Mouse (Mus musculus): ENCODE results near the gene Spata1.

The Spata1 gene

DNA sequence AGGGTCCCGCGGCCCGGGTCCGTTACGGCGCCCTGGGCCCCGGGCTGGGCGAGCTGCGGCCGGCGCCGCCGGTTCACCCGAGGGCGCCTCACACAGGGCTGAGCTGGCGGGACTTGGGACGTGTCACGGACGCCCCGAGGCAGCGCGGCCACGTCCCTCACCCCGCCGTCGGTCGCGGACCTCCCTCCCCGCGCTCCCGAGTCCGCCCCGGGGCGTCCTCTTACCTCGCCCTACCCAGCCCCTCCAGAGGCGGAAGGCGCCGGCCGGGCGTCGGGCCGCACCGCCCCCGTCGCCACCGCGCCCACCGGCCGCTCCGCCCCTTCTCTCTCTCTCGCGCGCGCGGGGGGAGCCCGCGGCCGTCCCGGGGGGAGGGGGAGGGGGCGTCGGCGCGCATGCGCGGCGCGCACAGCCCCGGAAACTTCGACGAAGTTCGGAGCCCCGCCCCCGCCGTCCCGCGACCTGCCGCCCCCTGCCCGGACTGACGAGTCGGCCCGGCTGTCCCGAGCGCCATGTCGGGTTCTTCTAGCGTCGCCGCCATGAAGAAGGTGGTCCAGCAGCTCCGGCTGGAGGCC, at the start of gene Spata1, which contains the start of gene Gng5:
Gene Spata1 (minus strand): TSS at position 323 of the 572 bp plus-strand sequence.
Gene Gng5 (plus strand): TSS at position 377 of the 572 bp plus-strand sequence.
- peak; percentile 89 for DNase-seq (ENCODE audit: low spot score)

DNA sequence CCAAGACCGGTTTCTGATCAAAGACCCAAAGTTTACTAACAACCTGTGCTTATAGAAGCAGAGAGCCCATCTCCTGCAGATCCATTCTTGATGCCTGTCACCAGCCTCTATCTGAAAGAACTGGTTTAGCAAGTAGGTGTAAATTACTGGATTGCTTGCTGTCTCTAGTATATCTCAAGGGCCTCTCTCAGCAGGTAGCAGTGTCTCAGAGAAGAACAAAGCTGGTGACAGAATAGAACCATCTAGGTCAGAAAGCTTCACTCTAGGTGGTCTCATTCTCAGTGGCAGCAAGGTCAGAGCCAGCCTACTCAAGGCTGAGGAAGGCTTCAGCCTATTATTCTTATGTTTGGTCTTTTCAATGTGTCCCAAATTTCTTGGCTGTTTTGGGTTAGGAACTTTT, 44.1 kb upstream of the Spata1 start:
- no peak for DNase-seq (ENCODE audit: low spot score)

DNA sequence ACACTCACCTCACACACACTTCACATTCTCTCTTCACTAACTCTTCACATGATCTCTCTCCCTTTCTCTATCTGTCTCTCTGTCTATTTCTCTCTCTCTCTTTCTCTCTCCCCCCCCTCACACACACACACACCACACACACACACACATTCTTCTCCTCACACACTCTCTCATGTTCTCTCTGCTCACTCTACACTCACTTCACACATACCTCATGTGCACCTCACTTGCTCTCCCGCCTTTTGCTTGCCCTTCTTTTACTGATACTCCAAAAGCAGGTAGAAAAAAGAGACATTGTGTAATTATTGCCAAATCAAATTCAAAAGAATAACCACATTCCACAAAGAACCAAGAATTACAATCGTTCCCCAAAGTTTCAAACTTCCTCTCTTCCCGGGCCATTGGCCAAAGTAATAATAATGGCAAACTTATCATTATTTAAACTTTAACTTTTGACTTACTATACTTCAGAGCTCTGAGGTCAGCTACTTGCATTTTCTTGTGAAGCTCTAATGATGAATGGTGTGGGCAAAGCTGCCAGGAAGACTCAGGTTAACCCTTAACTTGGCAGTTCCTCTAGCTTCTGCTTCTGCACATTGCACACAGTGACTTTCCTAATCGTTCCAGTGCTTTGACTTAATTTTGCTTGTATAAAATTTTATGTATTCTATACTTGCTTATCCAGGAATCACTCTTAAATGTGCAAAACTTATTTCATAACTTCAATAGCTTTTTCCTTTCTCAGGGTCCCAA, 41.1 kb upstream of the Spata1 start:
- DNase-seq (ENCODE audit: low spot score), result no peak

DNA sequence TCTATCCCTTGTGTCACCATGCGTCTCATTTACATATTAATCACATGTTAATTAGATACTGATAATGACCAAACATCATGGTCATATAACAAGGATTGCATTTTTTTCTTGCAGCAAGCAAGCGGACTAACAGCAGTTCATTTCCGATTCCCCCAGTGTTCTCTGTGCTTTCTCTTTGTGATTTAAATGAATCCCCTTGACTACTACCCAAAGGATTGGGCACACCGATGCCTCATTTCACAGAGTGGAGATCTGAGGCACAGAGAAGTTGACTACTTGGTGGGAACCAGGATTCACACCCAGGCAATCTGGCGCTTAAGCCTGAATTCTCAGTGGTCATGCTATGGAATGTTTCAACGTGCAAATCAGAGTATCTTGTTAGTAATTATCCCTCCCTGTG, 35.4 kb upstream of the Spata1 start:
- no peak for DNase-seq (ENCODE audit: low spot score)

DNA sequence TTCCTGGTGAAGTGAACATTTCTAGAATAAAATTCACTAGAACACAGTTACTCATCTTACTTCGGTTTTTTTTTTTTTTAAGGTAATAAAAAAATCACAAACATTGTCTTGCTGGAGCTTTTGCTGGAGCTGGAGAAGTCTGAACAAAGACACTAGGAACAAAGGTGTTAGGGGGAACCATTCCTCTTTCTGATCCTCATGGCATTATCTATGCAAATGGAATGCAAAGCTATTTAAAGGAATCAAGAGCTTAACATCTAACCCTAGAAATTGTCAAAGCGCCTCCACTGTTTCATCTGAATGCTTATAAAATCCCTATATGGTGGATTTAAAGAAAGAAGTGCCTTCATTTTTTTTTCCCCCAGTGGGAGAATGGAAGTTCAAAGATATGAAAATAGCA, 28.8 kb upstream of the Spata1 start:
- no peak for DNase-seq (ENCODE audit: low spot score)

DNA sequence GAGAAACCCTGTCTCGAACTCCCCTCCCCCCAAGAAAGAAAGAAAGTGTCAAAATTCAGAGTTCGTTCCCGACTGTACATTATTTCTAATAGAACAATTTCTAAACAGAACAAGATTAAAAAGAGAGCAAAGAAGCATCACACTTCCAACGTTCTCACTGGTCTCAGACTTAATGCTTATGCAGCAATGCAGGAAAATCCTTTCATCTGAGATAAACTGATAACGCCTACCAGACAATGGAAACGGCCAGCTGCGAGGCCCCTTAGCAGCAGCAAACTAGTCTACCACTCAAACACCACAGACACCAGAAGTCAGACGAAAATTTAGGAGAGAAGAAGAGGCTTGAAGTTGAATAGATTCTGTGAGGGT, 22.1 kb upstream of the Spata1 start:
- no peak for DNase-seq (ENCODE audit: low spot score)

DNA sequence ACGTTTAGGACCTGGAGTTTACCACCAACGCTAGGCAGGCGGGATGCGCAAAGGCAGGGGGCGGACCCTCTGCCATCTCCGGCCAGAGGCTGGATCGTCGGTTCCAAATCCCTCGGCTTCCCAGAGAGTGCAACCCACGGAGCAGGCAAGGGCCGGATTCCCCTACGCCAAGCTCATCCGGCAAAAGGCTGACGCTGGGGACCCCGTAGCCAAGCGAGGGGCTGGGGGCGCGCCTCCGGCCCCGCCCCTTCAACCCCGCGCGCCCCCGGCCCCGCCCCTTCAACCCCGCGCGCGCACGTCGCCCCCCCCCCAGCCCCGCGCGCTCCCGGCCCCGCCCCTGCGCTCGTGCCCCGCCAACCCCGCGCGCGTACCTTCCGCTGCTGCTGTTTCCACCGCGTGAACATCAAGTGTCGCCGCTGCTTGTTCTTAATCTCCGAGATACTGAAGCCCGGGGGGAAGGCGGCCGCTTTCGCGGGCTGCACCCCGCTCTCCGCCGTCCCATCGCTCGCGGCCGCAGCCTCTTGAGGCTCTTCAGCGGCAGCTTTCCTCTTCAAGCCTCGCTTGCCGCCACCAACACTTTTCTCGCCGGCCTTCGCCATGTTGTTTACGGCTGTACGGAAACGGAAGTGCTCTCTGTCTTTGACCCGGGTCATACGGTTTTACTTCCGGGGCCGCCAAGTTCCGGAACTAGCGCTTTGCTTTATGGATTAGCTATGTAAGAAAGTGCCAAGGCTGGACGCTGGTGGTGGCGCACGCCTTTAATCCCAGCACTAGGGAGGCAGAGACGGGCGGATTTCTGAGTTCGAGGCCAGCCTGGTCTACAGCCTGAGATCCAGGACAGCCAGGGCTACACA, 21.5 kb upstream of the Spata1 start, which contains the start of gene Rpf1:
Gene Rpf1 (minus strand): TSS at position 632 of the 854 bp plus-strand sequence.
- DNase-seq (ENCODE audit: low spot score), result peak; percentile 96

DNA sequence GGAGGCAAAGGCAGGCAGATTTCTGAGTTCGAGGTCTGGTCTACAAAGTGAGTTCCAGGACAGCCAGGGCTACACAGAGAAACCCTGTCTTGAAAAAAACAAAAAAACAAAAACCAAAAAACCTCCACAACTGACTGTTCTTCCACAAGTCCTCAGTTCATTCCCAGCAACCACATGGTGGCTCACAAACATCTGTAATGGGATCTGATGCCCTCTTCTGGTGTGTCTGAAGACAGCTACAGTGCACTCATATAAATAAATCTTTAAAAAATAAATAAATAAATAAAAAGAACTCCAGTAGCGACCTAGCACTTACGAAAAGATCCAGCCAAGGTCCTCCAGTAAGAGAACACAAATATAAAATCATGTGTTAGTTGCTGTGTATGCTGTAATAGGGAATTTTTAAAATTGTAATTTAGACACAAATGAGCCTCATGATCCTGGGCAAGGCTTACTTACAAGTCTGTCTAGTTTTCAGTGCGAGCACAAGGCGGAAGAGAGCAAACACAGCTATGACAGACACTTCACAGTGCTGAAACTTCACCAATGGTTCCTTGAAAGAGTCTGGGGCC, 20.8 kb upstream of the Spata1 start:
- no peak for DNase-seq (ENCODE audit: low spot score)

DNA sequence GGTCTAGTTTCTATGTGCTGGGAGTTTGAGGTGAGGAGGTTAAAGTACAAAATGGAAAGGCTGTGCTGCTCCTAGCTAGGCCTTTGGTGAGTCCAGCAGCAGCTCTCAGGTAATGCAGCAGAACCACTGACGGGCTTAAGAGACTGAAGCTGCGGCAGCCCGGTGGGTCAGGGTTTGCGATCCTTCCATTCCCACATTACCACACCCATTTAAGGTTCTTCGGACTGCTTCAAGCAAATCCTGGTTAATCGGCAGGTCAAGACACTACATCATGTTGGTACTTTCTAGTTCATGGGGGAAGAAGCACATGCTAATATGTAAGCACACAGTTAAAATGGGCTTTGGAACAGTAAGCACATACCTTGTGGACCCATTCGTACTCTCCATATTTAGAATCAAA, 7.2 kb upstream of the Spata1 start:
- no peak for DNase-seq (ENCODE audit: low spot score)

DNA sequence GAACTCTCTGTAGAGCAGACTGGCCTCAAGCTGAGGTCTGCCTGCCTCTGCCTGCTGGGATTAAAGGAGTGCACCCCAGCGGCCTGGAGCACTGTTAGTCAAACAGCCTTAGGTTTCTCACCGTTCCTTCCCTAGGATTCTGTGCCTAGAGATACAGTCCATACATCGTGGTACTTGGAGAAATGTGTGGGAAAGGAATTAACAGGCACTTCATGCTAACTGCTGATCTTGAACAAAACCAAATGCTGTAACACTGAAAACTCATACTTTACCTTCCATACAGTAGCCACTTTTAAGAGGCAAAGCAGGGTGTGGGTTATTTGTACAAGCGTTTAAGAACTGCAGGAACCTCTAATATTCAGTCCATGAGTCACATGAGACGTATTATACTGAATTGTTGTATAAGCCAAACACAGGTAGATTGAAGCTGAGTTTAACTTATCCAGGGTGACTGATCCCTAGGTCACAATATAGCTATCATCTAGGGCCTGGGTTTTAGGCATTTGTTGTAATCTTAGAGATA, 2.1 kb upstream of the Spata1 start:
- no peak for DNase-seq (ENCODE audit: low spot score)

DNA sequence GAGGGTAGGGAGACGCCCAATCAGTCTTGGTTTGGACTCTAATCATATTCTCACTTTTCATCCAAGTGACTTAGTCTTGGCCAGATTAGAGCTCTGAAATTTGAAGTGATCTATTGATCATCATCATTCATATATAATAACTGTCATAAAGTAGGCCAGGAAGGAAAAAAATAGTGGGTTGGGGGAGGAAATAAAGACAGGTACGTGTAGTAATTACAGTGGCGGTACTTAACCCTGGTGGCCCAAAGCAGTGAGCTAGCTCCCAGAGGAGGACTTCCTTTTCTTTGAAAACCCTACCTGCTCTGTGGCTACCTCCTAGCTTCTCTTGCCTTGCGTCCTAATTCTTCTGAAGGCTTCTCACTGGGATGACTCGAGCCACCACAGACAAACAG, 1.3 kb upstream of the Spata1 start:
- DNase-seq (ENCODE audit: low spot score), result peak; percentile 14

DNA sequence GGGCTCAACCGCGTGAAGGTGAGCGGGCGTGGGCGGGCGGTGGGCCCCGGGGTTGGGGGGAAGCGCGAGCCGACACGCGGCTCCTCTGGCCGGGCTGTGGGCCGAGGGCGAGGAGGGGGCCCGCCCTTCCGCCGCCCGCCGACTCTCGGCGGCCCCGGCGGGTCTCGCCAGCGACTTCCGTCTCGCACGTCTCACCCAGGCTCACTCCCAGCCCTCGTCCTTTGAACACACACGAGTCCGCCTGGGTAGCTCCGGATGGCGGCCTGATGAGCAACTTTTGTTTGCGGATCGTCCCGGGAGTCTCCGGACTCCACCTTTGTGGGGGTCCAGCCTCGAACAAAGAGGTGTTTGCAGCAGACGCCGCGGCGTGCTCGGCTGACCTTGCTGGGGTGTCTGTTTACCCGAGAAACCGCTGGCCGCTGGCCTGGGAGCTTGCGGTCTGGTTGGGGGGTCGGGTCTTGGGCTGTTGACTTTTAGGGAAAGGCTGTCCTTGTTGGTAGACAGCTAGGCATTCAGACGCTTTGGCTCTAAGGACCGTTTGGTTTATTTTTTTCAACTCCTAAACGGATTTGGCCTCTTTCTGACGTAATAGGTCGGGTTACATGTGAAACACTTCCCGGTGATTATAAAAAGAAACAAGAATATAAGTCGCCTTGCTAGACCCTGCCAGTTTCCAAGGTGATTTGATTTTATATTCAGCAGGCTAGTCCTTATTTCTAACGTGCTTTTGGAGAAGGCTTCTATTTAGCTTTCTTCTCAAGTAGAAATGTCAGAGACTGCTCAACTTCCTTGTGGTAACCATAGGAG, 653 bp upstream of the Spata1 start:
- DNase-seq (ENCODE audit: low spot score), result peak; percentile 68

DNA sequence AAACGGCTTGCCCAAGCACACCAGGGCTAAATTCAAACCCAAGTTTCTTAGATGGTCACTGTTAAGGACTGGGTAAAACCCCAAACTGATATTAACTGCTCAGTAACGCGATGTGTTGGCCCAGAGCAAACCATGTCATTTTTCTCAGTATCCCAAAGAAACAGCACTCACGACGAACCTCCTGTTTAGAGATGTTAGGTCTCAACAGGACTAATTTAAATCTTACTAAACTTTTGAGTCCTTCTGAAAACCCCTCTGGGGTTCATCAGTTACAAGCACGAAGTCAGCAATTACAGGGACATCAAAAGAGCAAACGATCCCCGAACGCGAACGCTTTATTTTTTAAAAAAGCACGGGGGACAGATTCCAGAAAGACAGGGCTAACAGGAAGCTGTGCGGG, 564 bp downstream of the Spata1 start:
- DNase-seq (ENCODE audit: low spot score), result peak; percentile 59

DNA sequence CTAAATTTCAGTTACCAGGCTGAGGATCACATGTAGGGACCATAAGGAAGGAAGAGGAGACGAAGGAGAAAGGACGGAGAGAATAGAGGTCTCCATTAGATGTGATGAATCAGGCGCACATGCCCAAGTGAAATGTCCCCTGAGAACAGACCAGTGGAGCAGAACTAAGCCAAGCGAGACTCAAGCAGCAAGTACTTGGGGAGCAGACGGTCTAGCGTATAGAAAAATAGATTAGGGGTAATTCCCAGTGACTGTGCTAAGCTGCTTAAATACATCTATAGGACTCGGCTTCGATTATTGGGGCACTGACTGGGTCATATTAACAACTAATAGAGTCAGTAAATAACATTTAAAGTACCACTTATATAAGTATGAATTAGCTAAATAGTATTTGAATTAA, 4.6 kb downstream of the Spata1 start:
- DNase-seq (ENCODE audit: low spot score), result no peak

DNA sequence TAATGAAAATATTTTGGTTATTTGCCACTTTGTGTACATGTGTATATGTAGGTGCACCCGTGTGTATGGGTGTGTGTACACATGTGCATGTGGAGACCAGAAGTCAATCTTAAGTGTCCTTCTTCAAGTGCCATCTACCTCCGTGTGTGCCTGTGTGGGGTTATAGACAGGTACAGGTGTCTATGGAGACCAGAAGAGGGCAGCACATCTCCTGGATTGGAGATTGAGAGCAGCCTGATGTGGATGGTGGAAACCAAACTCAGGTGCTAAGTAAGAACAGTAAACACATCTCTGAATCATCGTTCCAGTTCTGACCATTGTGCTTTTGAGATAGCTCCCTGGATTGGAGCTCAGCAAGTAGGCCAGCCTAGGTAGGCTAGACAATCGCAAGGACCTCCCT, 13.1 kb downstream of the Spata1 start:
- DNase-seq (ENCODE audit: low spot score), result no peak

DNA sequence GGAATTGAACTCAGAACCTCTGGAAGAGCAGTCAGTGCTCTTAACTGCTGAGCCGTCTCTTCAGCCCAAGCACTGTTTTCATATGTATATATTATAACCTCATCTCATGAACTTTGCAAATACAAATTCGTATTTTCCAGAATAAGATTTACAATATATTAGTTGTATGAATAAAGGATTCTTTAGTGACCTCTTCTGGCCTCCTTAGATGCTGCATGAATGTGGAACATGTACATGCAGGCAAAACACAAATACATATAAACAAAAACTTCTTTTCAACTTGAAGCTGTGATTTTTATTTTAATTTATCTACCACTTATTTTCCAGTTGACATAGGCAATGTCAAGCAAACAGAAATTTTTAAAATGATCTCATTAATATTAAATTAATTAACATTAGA, 17.5 kb downstream of the Spata1 start:
- DNase-seq (ENCODE audit: low spot score), result no peak

DNA sequence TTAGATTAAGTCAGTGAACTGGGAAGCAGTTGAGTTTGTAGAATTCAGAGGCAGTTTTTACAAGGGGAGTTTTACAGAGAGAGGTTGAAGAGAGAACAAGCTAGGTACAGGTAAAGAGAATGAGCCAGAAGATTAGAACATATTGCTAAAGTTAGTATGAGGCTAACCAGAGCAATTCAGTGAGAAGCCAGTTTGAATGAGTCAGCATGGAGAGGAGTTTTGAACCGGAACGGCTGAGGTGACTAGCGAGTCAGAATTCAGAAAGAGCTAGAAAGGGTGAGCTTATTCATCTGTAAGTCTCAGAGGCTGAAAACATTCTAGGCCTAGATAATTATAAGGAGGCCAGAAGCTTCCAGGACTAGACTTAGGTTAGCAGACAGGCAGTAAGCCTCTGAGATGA, 25.1 kb downstream of the Spata1 start:
- no peak for DNase-seq (ENCODE audit: low spot score)

DNA sequence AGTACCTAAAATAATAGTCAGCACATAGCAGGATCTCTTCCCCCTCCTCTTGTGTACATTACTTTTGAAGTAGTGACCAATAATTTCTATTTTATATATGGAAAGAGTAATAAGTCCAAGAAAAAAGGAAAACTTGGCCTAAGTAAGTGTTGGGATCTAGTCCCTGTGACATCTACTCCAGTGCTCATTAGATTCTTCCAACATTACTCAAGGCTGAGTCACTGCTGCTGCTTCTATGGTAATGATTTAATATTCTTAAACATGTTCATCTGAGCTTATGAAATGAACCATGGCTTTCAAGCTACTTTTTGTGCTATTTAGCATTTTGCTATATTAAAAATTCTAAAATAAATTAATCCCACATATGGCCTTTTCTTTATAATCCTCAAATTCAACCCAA, 25.8 kb downstream of the Spata1 start:
- DNase-seq (ENCODE audit: low spot score), result no peak

DNA sequence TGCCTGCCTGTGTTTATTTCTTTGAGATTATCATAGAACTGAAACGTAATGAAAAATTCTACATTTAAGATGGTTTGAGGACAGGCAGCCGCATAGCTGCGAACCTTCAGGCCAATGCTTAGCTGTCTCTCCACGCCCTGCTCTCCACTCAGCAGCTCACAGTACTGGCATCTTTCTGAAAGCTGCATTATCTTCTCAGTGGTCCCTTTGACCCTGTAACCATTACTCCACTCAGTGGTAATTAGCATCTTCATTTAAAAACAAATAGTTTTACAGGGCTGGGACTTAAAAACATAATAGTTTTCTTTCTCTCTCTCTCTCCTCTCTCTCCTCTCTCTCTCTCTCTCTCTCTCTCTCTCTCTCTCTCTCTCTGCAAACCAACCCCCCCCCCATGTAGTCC, 26.9 kb downstream of the Spata1 start:
- DNase-seq (ENCODE audit: low spot score), result no peak

DNA sequence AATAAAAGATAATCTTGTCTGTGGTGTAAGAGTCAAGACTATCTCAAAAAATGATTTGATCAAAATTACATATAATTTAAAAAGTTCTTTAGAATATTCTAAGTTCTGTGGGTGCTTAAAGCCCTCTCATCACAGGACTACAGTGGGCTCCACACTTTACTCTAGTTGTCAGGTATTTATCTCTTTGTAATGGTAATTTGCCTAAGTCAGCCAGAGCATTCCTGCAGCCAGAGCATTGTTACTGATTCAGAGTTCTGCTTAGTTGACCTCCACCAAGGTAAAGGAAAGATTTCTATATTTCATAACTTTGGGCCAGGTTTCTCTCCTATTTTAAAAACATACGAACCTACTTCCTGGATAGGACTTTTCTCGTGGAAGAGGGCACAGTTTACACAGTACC, 30.3 kb downstream of the Spata1 start:
- DNase-seq (ENCODE audit: low spot score), result no peak

DNA sequence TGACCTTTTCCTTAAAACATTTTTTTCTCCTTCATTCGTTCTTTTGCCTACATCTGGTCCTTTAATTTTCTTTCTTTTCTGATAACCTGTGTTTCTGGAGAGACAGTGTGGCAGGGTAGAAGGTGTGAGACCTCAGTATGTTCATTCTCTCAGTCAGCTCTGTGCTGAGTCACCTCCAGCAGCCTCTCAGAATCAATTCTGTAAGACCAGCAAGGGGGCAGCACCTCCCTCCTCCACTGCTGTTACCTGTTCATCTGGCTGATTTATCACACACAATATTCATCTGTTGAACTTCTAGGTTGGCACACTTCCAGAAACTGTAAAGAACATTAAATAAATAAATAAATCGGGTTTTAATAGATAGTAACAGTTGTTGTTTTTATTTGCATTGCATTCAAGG, 36.6 kb downstream of the Spata1 start:
- DNase-seq (ENCODE audit: low spot score), result no peak

DNA sequence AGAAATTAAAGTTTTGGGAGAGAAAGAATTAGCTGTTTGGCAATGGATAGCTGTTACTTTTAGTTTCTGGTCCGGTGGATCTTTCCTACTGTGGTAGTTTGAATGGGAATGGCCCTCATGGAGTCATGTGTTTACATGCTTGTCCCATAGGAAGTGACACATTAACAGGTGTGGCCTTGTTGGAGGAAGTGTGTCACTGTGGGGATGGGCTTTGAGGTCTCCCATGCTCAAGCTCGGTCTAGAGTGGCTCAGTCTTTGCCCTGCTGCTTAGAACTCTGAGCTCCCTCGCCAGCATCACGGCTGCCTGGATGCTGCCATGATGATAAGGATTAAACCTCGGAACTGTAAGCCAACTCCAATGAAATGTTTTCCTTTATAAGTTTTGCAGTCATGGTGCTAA, 48.2 kb downstream of the Spata1 start:
- DNase-seq (ENCODE audit: low spot score), result no peak

Data from embryo, embryonic 10.5 days (tissue).